Mouse (Mus musculus) spleen, adult 2 months (tissue): ENCODE results near the gene Wdr18. TPM values are rescaled to one million over a fixed set of nuclear protein-coding genes. Genes with fewer than 3 reads are reported as not detected.

Source experiments
- DNase-seq, 2 experiments: peaks; one replicate each; pipeline versions ENCODE4 v3.0.0 to v3.0.0-alpha.2; 2012 to 2021; ENCODE audit warnings: low spot score in 2 of 2, low read depth in 1 of 2
- H3K27ac ChIP-seq: fragments of 200-500 bp; 2 replicates; pipeline ENCODE4 v1.5.1; 2012; ENCODE audit warnings: low read length, inconsistent platforms; ENCODE audit not compliant: insufficient read depth
- H3K27me3 ChIP-seq: fragments of 200-500 bp; 2 replicates; pipeline ENCODE4 v1.6.1; 2012; ENCODE audit warnings: mild to moderate bottlenecking, moderate library complexity, low read length, inconsistent platforms; ENCODE audit not compliant: control insufficient read depth, insufficient read depth
- H3K36me3 ChIP-seq: fragments of 200-500 bp; 2 replicates; pipeline ENCODE4 v1.6.1; 2012; ENCODE audit warnings: mild to moderate bottlenecking, low read length, inconsistent platforms; ENCODE audit not compliant: control insufficient read depth, insufficient read depth
- H3K4me1 ChIP-seq: fragments of 200-500 bp; 2 replicates; pipeline ENCODE4 v1.6.1; 2011; ENCODE audit warnings: inconsistent platforms; ENCODE audit not compliant: control insufficient read depth, insufficient read depth, insufficient read length
- H3K4me3 ChIP-seq: fragments of 200-500 bp; 2 replicates; pipeline ENCODE4 v1.5.1; 2011; ENCODE audit warnings: mild to moderate bottlenecking, inconsistent platforms; ENCODE audit not compliant: insufficient read depth, insufficient read length; ENCODE audit errors: extremely low read depth
- CTCF ChIP-seq: fragments of 200-500 bp; IDR thresholded peaks from 2 replicates; pipeline ENCODE4 v1.5.1; 2011; ENCODE audit warnings: mild to moderate bottlenecking, inconsistent platforms; ENCODE audit not compliant: insufficient read depth, insufficient read length, insufficient replicate concordance; ENCODE audit errors: extremely low read depth
- POLR2A ChIP-seq: fragments of 200-500 bp; IDR thresholded peaks from 2 replicates; pipeline ENCODE4 v1.6.1; 2011; ENCODE audit warnings: low read depth, low read length, inconsistent platforms
- WGBS: fragments of 180-500 bp; shearing (Covaris S2); methylation state at CpG from one replicate; pipeline ENCODE4 v1.1.7; 2018; 5-methylcytosine and 5-hydroxymethylcytosine counted together
- polyA plus RNA-seq: library from polyadenylated mRNA; depleted of rRNA; stranded (reverse); fragments of >200 nt; gene quantifications from 2 replicates; pipeline ENCODE4 v1.2.3, GENCODE M21; 2012; rRNA removed

Wdr18 gene
- 41.2 and 51.6 TPM in 2 replicates for polyA plus RNA-seq

DNA sequence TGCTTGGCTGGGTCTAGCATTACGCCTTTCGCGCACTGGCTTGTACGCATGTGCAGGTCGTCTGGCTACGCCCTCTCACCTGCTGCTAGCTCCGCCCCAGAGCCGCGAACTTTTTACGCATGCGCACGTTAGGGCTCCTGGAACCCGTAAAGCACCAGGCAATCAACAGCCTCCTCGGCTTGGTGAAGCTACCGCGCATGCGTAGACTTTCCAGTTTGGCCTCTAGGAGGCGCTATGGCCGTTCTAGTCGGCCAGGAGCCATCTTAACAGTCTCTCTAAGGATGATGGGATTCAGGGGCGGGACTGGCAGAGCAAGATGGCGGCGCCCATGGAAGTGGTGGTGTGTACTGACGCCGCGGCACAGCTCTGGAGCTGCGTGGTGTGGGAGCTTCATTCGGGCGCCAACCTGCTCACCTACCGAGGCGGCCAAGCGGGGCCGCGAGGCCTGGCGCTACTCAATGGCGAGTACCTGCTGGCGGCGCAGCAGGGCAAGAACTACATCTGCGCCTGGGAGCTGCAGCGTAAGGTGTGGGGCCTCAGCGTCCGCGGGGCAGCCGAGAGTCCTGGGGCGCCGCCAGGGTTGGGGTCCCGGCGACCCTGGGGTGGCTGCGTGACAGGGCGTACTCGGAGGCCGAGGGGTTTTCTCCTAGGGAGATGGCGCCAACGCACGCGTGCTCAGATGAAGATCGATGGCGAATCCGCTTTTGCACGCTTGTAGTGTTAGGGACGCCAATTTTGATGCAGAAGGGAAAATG is at the start of gene Wdr18:
Gene Wdr18, plus strand, starts transcription at position 306 of the 755 bp plus-strand sequence.
- DNase-seq: peak; percentile 99 to 100
- no peak within 1 kb of the TSS for H3K27ac ChIP-seq
- under 1% methylated on average over 61 of the region's 61 CpGs for WGBS

DNA sequence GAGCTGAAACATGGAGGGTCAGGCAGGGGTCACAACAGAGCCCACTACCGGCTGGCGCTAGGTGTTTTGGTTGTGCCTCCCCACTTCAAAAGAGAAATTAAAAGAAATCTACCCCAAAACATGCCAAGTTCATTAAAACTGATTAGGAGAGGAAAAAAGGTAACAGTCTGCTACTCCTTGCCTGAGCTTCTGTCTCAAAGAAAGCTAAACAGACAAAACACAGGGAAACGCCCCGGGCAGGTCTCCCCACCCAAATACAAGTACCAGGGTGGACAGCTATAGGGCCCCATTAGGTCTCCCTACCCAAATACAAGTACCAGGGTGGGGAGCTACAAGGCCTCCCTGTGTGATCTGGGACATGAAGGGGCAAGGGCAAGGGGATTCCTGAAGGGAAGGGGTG is 49.4 kb upstream of the Wdr18 start, which contains the start of gene Gm26602:
Gene Gm26602, plus strand, starts transcription at position 301 of the 400 bp plus-strand sequence.
- peak within 1 kb of the TSS; percentile 71; the same call in 1 of the 2 replicates for H3K27ac ChIP-seq
- TF ChIP-seq POLR2A: no peak
- no peak for TF ChIP-seq CTCF
- no peaks in the 10 kb centered on the region for H3K27me3 ChIP-seq
- WGBS: 99% methylated on average over 4 of the region's 4 CpGs
- no peak for DNase-seq
- peaks cover 9% of the 10 kb centered on the region for H3K36me3 ChIP-seq
- H3K4me3 ChIP-seq: no peak within 1 kb of the TSS
- peaks cover 6% of the 10 kb centered on the region; the same call in 1 of the 2 replicates for H3K4me1 ChIP-seq

More for the DNA sequence above, at the start of gene Wdr18:
- H3K4me3 ChIP-seq: peak within 1 kb of the TSS; percentile 77
- peaks cover 10% of the 10 kb centered on the region for H3K36me3 ChIP-seq
- TF ChIP-seq POLR2A: no peak; the same call in 1 of the 2 replicates
- peak; percentile 91; the same call in 1 of the 2 replicates for TF ChIP-seq CTCF
- H3K27me3 ChIP-seq: no peaks in the 10 kb centered on the region
- peaks cover 2% of the 10 kb centered on the region; the same call in 1 of the 2 replicates for H3K4me1 ChIP-seq

DNA sequence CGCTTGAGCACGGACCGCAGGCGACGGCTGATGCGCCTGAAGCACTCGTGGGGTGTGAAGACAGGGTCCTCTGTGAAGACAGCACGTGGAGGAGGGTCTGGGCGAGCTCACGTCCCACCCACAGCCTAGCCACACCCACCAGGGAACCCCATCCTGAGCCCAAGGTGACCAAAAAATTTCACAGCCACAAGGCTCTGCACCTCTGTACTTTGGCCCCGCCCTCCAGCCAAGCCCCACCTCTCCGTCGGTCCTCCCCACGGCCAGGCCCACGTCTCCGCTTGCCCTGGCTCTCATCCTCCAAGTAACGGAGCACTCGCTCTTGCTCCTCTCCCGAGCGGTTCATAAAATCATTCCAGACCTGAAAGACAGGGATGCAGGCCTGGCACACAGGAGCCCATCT is 47.5 kb upstream of the Wdr18 start:
- TF ChIP-seq POLR2A: no peak
- no peak for TF ChIP-seq CTCF
- H3K27me3 ChIP-seq: no peaks in the 10 kb centered on the region
- DNase-seq: no peak
- 94% methylated on average over 20 of the region's 20 CpGs for WGBS
- no peak overlapping the region for H3K27ac ChIP-seq
- H3K36me3 ChIP-seq: peaks cover 2% of the 10 kb centered on the region; the same call in 1 of the 2 replicates
- H3K4me3 ChIP-seq: no peak overlapping the region
- H3K4me1 ChIP-seq: peaks cover 14% of the 10 kb centered on the region; the same call in 1 of the 2 replicates

DNA sequence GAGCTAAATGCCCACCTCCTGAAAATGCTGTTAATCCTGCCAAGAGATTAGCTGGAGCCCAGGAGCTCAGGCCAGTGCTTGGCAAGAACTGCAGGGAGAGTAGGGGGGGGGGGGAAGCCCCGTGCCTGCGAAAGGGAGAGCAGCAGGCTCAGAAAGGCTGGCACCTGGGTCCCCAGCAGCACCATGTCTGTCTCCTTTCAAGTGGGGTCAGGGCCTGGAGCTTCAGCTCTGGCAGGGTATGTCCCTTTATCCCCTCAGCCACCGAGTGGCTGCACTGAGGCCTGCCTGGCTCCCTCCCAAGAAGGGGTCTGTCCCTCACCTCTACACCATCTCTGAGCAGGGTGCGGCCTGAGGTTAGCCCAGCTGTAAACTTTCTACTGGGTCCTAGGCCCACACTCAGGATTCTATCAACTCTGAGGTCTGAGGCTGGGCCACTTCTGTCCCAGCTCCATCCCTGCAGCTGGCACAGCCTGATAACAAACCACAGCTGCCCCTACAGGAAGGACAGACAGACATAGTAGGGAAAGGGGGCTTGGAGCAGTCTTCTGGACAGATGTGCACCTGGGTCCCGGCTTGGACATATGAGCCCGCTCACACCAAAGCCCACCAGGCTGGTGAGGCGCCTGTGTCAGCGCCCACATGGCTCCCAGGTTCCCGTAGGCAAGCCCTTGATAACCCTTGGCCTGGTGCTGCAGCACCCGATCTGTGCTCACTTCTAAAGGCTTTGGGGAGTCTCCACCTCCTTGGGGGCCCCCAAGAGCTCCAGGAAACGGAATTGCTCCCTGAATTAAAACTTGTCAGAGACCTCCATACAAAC is 45.6 kb upstream of the Wdr18 start:
- no peak for TF ChIP-seq POLR2A
- no peak for TF ChIP-seq CTCF
- Histone ChIP-seq H3K27me3 (no peaks in the 10 kb centered on the region), H3K36me3 (peaks cover 2% of the 10 kb centered on the region; the same call in 1 of the 2 replicates), H3K27ac (no peak overlapping the region), H3K4me1 (peaks cover 14% of the 10 kb centered on the region; the same call in 1 of the 2 replicates), H3K4me3 (no peak overlapping the region)
- no peak for DNase-seq
- WGBS: 58% methylated on average over 11 of the region's 11 CpGs

GRCm38 (mm10) chr10:79914948-79915596 is 44.9 kb upstream of the Wdr18 start:
- Histone ChIP-seq H3K27me3 (no peaks in the 10 kb centered on the region), H3K4me1 (peaks cover 12% of the 10 kb centered on the region; the same call in 1 of the 2 replicates), H3K36me3 (peaks cover 2% of the 10 kb centered on the region; the same call in 1 of the 2 replicates), H3K4me3 (no peak overlapping the region), H3K27ac (no peak overlapping the region)
- DNase-seq: no peak
- 45% methylated on average over 7 of the region's 7 CpGs for WGBS
- TF ChIP-seq POLR2A: no peak
- no peak for TF ChIP-seq CTCF

- Histone ChIP-seq H3K4me3 (peak overlapping the region; percentile 95), H3K4me1 (peaks cover 18% of the 10 kb centered on the region; the same call in 1 of the 2 replicates), H3K36me3 (no peaks in the 10 kb centered on the region), H3K27ac (no peak overlapping the region), H3K27me3 (0 out of 2 replicates have a peak, but pooled peaks cover 4% of the 10 kb centered on the region)
- WGBS: 27% methylated on average over 8 of the region's 8 CpGs
- no peak for DNase-seq
- TF ChIP-seq POLR2A (no peak), CTCF (no peak)
Measured at GRCm38 (mm10) chr10:79916081-79916480, 43.9 kb upstream of the Wdr18 start.
